Mouse (Mus musculus) limb, embryonic 13.5 days (tissue): ENCODE measurements around the gene Kdelc2. TPM values are rescaled to one million over a fixed set of nuclear protein-coding genes. Genes with fewer than 3 reads are reported as not detected.

Experiments used
- ATAC-seq: fragments of 200-750 bp; cut with Nextera tagmentation; 2 replicates; pipeline ENCODE4 v1.8.0; 2017; ENCODE audit warnings: low read depth, moderate number of reproducible peaks, moderate TSS enrichment; ENCODE audit not compliant: low FRiP score
- H3K27ac ChIP-seq: fragments of 300-500 bp; sonication (generic); 2 replicates; pipeline ENCODE4 v1.5.1; 2015; ENCODE audit warnings: inconsistent platforms, mild to moderate bottlenecking, moderate library complexity
- H3K27me3 ChIP-seq: fragments of 300-500 bp; sonication (generic); 2 replicates; pipeline ENCODE4 v1.6.1; 2015; ENCODE audit warnings: mild to moderate bottlenecking, inconsistent platforms
- H3K36me3 ChIP-seq: fragments of 300-500 bp; sonication (generic); 2 replicates; pipeline ENCODE4 v1.6.1; 2015; ENCODE audit warnings: inconsistent platforms, mild to moderate bottlenecking, moderate library complexity
- H3K4me1 ChIP-seq: fragments of 300-500 bp; sonication (generic); 2 replicates; pipeline ENCODE4 v1.6.1; 2015; ENCODE audit warnings: inconsistent platforms
- H3K4me2 ChIP-seq: fragments of 300-500 bp; sonication (generic); replicated peaks from 2 replicates; pipeline ENCODE4 v1.6.1; 2015; ENCODE audit warnings: inconsistent platforms, mild to moderate bottlenecking, moderate library complexity
- H3K4me3 ChIP-seq: fragments of 300-500 bp; sonication (generic); 2 replicates; pipeline ENCODE4 v1.5.1; 2015; ENCODE audit warnings: moderate library complexity, mild to moderate bottlenecking, inconsistent platforms
- H3K9ac ChIP-seq: fragments of 300-500 bp; sonication (generic); 2 replicates; pipeline ENCODE4 v1.6.1; 2015; ENCODE audit warnings: mild to moderate bottlenecking, inconsistent platforms
- H3K9me3 ChIP-seq: fragments of 300-500 bp; sonication (generic); 2 replicates; pipeline ENCODE4 v1.6.1; 2016; ENCODE audit warnings: inconsistent platforms
- WGBS: fragments of 180-500 bp; shearing (Covaris S2); methylation state at CpG from one replicate; pipeline ENCODE4 v1.1.7; 2015; 5-methylcytosine and 5-hydroxymethylcytosine counted together
- microRNA-seq: library from miRNA; unstranded; fragments of <30 nt; microRNA quantifications from one replicate; pipeline ENCODE4, GENCODE M21; 2016
- polyA plus RNA-seq: library from polyadenylated mRNA; unstranded; fragments of >200 nt; fragmentation: Nextera tagmentation; extraction: Ambion mirVana; gene quantifications from 2 replicates; pipeline ENCODE4 v1.2.1, GENCODE M21; 2015

Gene Kdelc2
- polyA plus RNA-seq, 1 experiment from 2014 or later = 23.7 TPM

- 77% methylated on average over 2 of the region's 2 CpGs for WGBS
- Histone ChIP-seq H3K27ac (no peak overlapping the region), H3K9me3 (no peaks in the 10 kb centered on the region), H3K4me1 (peaks cover 16% of the 10 kb centered on the region), H3K27me3 (no peaks in the 10 kb centered on the region), H3K4me3 (no peak overlapping the region), H3K4me2 (no peak overlapping the region), H3K36me3 (no peaks in the 10 kb centered on the region), H3K9ac (no peak overlapping the region)
- no peak for ATAC-seq
Measured at GRCm38 (mm10) chr9:53408953-53409361, 25.1 kb downstream of the Kdelc2 start.

- Histone ChIP-seq H3K4me1 (peaks cover 14% of the 10 kb centered on the region), H3K9me3 (no peaks in the 10 kb centered on the region), H3K9ac (no peak overlapping the region), H3K27me3 (no peaks in the 10 kb centered on the region), H3K27ac (no peak overlapping the region), H3K4me2 (no peak overlapping the region), H3K4me3 (no peak overlapping the region), H3K36me3 (no peaks in the 10 kb centered on the region)
- 68% methylated on average over 3 of the region's 3 CpGs for WGBS
- ATAC-seq = no peak
Measured at GRCm38 (mm10) chr9:53409427-53409826, 25.6 kb downstream of the Kdelc2 start.

GRCm38 (mm10) chr9:53422133-53422896 lies 38.5 kb downstream of the Kdelc2 start:
- no peak overlapping the region for H3K4me3 ChIP-seq
- no peak for ATAC-seq
- 59% methylated on average over 9 of the region's 9 CpGs for WGBS

GRCm38 (mm10) chr9:53426726-53427125 lies 42.9 kb downstream of the Kdelc2 start:
- Histone ChIP-seq H3K36me3 (no peaks in the 10 kb centered on the region), H3K9me3 (no peaks in the 10 kb centered on the region), H3K4me2 (no peak overlapping the region), H3K4me3 (no peak overlapping the region), H3K27me3 (no peaks in the 10 kb centered on the region), H3K27ac (no peak overlapping the region), H3K9ac (no peak overlapping the region), H3K4me1 (no peaks in the 10 kb centered on the region)
- WGBS = 87% methylated on average over 3 of the region's 3 CpGs
- no peak for ATAC-seq

More at GRCm38 (mm10) chr9:53422133-53422896, 38.5 kb downstream of the Kdelc2 start:
- H3K27ac ChIP-seq = no peak overlapping the region
- no peaks in the 10 kb centered on the region for H3K4me1 ChIP-seq
- H3K36me3 ChIP-seq = no peaks in the 10 kb centered on the region
- H3K9ac ChIP-seq = no peak overlapping the region
- no peaks in the 10 kb centered on the region for H3K27me3 ChIP-seq
- no peak overlapping the region for H3K4me2 ChIP-seq
- no peaks in the 10 kb centered on the region for H3K9me3 ChIP-seq

- no peak for ATAC-seq
- Histone ChIP-seq H3K36me3 (no peaks in the 10 kb centered on the region), H3K27ac (no peak overlapping the region), H3K4me2 (no peak overlapping the region), H3K9ac (no peak overlapping the region), H3K4me1 (no peaks in the 10 kb centered on the region), H3K27me3 (no peaks in the 10 kb centered on the region), H3K4me3 (no peak overlapping the region), H3K9me3 (no peaks in the 10 kb centered on the region)
- 32% methylated on average over 3 of the region's 3 CpGs for WGBS
Measured at GRCm38 (mm10) chr9:53427638-53428037, 43.8 kb downstream of the Kdelc2 start.

- Histone ChIP-seq H3K27ac (no peak overlapping the region), H3K9me3 (no peaks in the 10 kb centered on the region), H3K4me1 (no peaks in the 10 kb centered on the region), H3K27me3 (no peaks in the 10 kb centered on the region), H3K9ac (no peak overlapping the region), H3K4me2 (no peak overlapping the region), H3K36me3 (peaks cover 34% of the 10 kb centered on the region), H3K4me3 (no peak overlapping the region)
- 89% methylated on average over 14 of the region's 14 CpGs for WGBS
- no peak for ATAC-seq
Measured at GRCm38 (mm10) chr9:53435830-53436570, 52.2 kb downstream of the Kdelc2 start.

GRCm38 (mm10) chr9:53450609-53451008 lies 66.8 kb downstream of the Kdelc2 start:
- H3K4me2 ChIP-seq = no peak overlapping the region
- WGBS = 93% methylated on average over 1 of the region's 1 CpGs
- no peaks in the 10 kb centered on the region for H3K27me3 ChIP-seq
- H3K36me3 ChIP-seq = peaks cover 39% of the 10 kb centered on the region
- H3K27ac ChIP-seq = no peak overlapping the region
- no peaks in the 10 kb centered on the region for H3K9me3 ChIP-seq
- no peaks in the 10 kb centered on the region for H3K4me1 ChIP-seq
- H3K4me3 ChIP-seq = no peak overlapping the region
- ATAC-seq = no peak
- no peak overlapping the region for H3K9ac ChIP-seq

Small RNA genes within 50 kb of the gene (microRNA-seq; reads per million reads assigned to microRNA genes)
- not detected for gene Mir130c

Other genes starting within 250 kb of the Kdelc2 start
- 28.6 and 29.9 TPM in 2 replicates for gene Ddx10, start 136.0 kb upstream of the Kdelc2 start, polyA plus RNA-seq
- gene Exph5, start 82.4 kb upstream of the Kdelc2 start, polyA plus RNA-seq = 0.97 and 1.2 TPM in 2 replicates
- 0.74 and 0.94 TPM in 2 replicates for gene 4930550C14Rik, start 18.3 kb downstream of the Kdelc2 start, polyA plus RNA-seq
- 16.4 and 18.9 TPM in 2 replicates for gene Atm, start 152.7 kb downstream of the Kdelc2 start, polyA plus RNA-seq
- 21.0 and 22.1 TPM in 2 replicates for gene Npat, start 153.0 kb downstream of the Kdelc2 start, polyA plus RNA-seq
- 120 and 125 TPM in 2 replicates for gene Acat1, start 226.4 kb downstream of the Kdelc2 start, polyA plus RNA-seq